Mouse (Mus musculus): ENCODE measurements around the gene Psmc3. TPM values are rescaled to one million over a fixed set of nuclear protein-coding genes. Genes with fewer than 3 reads are reported as not detected.
A peak's percentile ranks its signal among the peaks of the same experiment; 100 is the strongest.
"Not testable (repeated sequence)": the region's sequence is repeated elsewhere in the genome, so short reads cannot be mapped to it uniquely, and the experiment has no call there.

Gene Psmc3
- polyA plus RNA-seq (2016; fragmentation: Nextera tagmentation; extraction: Ambion mirVana), result 274 and 282 TPM in 2 replicates

DNA sequence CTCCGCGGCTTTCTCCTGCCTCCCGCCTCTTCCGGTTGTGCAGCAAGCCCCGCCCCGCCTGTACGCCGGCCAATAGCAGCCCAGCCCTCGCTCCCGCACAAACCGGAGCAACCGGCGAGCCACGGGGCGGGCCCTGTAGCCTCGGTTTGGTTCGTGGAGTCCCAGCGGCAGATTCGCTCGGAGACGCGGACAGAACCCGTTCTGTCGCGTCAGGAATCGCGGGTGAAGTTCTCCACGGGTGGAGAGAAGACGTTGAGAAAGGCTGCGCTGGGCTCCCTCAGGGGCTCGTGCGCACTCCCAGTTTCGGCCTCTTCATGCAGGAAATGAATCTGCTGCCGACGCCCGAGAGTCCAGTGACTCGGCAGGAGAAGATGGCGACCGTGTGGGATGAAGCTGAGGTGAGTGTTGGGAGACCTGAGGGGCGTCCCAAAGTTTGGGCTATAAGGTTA, at the start of gene Psmc3:
TSS of gene Psmc3 (plus strand) at position 76 of the 449 bp plus-strand sequence.
- H3K4me2 ChIP-seq (replicated peaks), result peak within 1 kb of the TSS; percentile 95
- peak within 1 kb of the TSS; percentile 78 for H3K9ac ChIP-seq
- H3K36me3 ChIP-seq, result peaks cover 36% of the 10 kb centered on the region
- WGBS, result under 1% methylated on average over 40 of the region's 40 CpGs
- peaks cover 13% of the 10 kb centered on the region for H3K4me1 ChIP-seq
- peak; percentile 99 for ATAC-seq (ENCODE audit: low FRiP score)
- H3K27ac ChIP-seq, result peak within 1 kb of the TSS; percentile 86
- H3K27me3 ChIP-seq, result no peaks in the 10 kb centered on the region
- no peaks in the 10 kb centered on the region for H3K9me3 ChIP-seq (replicated peaks)
- H3K4me3 ChIP-seq, result peak within 1 kb of the TSS; percentile 83

DNA sequence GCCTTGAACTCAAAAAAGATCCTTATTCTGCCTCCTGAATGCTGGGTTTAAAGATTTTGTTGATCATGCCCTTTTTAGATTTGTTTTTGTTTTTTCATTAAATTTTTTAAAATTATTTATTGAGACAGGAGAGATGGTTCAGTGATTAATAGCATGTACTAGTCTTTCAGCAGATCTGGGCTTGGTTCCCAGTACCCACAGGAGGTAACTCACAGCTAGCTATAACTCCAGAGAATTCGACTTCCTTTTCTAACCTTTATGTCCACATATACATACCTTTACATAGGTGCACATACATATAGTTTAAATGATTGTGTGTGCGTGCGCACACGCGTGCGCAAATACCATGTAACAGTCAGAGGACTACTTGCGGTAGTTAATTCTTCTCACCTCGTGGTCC, 45.3 kb upstream of the Psmc3 start:
- Histone ChIP-seq H3K9ac (no peak overlapping the region), H3K36me3 (peaks cover 82% of the 10 kb centered on the region)
- WGBS, result 97% methylated on average over 8 of the region's 8 CpGs

DNA sequence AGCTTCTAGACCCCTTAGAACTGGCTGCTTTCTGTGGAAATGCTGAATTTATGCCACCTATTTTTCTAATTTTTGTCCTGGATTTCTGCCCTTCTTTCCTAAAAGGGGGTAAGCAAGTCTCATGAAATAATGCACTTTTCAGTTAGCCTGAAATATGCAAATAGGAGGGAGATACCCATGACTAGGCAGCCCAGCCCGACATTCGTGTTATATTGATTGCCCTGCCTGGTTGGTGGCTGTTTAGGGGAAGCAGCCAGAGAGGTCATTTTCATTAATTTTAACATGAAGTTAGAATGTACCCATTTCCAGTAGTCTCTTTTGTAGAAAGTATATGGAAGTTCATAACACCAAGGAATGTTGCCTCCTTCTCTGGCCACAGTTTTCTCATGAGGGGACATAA, 39.9 kb upstream of the Psmc3 start:
- Histone ChIP-seq H3K4me3 (no peak overlapping the region), H3K9ac (no peak overlapping the region), H3K4me1 (no peaks in the 10 kb centered on the region), H3K9me3 (replicated peaks) (no peaks in the 10 kb centered on the region), H3K36me3 (peaks cover 75% of the 10 kb centered on the region), H3K4me2 (replicated peaks) (no peak overlapping the region), H3K27ac (no peak overlapping the region), H3K27me3 (no peaks in the 10 kb centered on the region)
- 91% methylated on average over 2 of the region's 2 CpGs for WGBS
- ATAC-seq (ENCODE audit: low FRiP score), result no peak

More for the DNA sequence above, 45.3 kb upstream of the Psmc3 start:
- Histone ChIP-seq H3K9me3 (replicated peaks) (no peaks in the 10 kb centered on the region), H3K27ac (no peak overlapping the region), H3K4me1 (no peaks in the 10 kb centered on the region), H3K4me3 (no peak overlapping the region), H3K4me2 (replicated peaks) (no peak overlapping the region), H3K27me3 (no peaks in the 10 kb centered on the region)
- ATAC-seq (ENCODE audit: low FRiP score), result no peak

DNA sequence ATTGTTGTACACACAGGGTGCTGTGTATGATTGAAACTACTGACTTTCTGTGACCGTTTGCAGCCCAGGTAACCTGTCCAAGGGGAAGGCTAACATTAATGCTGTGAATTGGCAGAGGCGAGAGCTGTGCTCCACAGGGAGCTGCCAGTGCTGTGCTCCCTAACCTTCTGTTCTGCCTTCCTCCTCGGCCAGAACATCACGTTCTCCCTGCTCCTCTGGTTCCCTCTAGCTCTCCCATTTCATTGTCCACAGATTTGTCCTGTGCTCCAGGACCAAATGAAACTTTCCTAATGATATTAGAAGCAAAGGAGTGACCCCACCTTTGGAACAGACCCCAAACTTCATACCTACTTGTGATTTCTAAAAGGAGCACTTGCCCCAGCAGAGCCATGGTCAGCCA, 38.4 kb upstream of the Psmc3 start:
- no peak for ATAC-seq (ENCODE audit: low FRiP score)
- Histone ChIP-seq H3K36me3 (peaks cover 67% of the 10 kb centered on the region), H3K27ac (no peak overlapping the region), H3K4me3 (no peak overlapping the region), H3K4me2 (replicated peaks) (no peak overlapping the region), H3K27me3 (no peaks in the 10 kb centered on the region), H3K9me3 (replicated peaks) (no peaks in the 10 kb centered on the region), H3K9ac (no peak overlapping the region), H3K4me1 (no peaks in the 10 kb centered on the region)
- WGBS, result 87% methylated on average over 4 of the region's 4 CpGs

DNA sequence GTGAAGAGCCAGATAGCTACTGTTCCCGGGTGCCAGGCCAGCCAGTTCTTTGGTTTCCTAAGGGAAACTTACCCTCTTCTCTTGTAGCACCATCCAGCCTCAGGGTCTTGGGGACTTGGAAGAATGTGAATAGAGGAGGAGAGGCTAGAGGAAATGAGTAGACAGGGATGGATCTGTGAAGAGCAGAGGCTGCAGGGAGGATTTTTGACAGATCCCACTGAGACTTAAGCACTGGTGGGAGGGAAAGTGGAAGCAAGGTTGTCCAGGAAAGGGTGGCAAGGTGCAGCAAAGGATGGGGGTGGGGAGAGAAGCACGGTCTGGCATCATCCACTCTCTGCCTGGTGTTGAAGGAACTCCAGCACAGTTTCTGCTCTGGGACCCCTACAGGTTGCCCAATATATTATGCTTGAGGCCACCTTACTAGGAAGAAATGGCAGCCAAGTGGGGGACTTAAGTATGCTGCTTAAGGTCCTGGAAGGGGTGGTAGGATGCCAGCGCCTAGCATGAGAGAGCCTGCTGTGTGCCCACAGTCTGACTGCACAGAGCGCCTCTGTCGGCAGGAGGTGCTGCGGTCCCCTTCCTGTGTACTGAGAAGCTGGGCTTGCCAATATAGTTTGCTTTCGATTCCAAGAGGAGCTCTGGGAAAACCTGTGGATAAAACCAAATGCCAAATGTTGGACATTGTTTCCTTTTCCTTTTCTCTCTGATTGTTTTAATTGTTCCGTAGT, 35.6 kb upstream of the Psmc3 start:
- H3K27me3 ChIP-seq, result no peaks in the 10 kb centered on the region
- no peaks in the 10 kb centered on the region for H3K4me1 ChIP-seq
- H3K36me3 ChIP-seq, result peaks cover 46% of the 10 kb centered on the region
- no peak overlapping the region for H3K4me3 ChIP-seq
- no peak overlapping the region for H3K9ac ChIP-seq
- H3K27ac ChIP-seq, result no peak overlapping the region
- ATAC-seq (ENCODE audit: low FRiP score), result no peak
- WGBS, result 85% methylated on average over 8 of the region's 8 CpGs
- H3K9me3 ChIP-seq (replicated peaks), result no peaks in the 10 kb centered on the region
- H3K4me2 ChIP-seq (replicated peaks), result no peak overlapping the region

DNA sequence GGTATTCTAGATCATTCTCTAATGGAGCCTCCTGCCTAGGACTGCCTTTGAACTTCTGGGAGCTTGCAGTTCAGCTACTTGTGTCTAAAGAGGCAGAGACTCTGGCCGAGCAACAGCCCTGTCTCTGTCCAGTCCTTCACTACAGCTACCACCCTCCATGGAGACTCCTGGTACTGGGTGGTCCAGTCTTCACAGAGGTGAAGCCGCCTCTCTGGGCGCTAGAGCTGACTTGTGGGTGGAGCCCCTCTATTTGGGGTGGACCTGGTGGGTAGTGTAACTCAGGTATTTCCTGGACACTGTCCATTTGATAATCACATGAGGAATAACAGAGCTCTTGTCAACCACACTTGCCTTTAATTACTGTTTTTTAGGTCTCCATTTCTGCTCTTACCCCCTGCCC, 33.9 kb upstream of the Psmc3 start:
- no peak for ATAC-seq (ENCODE audit: low FRiP score)
- Histone ChIP-seq H3K9me3 (replicated peaks) (no peaks in the 10 kb centered on the region), H3K9ac (no peak overlapping the region), H3K4me1 (no peaks in the 10 kb centered on the region), H3K4me2 (replicated peaks) (no peak overlapping the region), H3K27ac (no peak overlapping the region), H3K4me3 (no peak overlapping the region), H3K36me3 (peaks cover 29% of the 10 kb centered on the region), H3K27me3 (no peaks in the 10 kb centered on the region)
- 95% methylated on average over 3 of the region's 3 CpGs for WGBS

DNA sequence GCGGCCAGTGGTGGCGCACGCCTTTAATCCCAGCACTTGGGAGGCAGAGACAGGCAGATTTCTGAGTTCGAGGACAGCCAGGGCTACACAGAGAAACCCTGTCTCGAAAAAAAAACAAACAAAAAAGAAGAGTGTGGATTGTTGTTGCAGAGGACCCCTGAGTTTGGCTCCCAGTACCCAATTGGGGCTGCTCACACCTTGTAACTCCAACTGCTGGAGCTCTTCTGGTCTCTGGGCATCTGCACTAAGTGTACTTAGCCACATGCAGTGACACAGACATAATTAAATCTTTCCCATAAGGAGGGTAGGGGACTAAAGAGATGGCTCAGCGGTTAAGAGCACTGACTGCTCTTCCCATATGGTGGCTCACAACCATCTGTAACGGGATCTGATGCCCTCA, 31.5 kb upstream of the Psmc3 start:
- H3K9me3 ChIP-seq (replicated peaks); H3K4me3 ChIP-seq; ATAC-seq (ENCODE audit: low FRiP score); H3K27ac ChIP-seq; H3K9ac ChIP-seq; H3K4me2 ChIP-seq (replicated peaks); H3K4me1 ChIP-seq; H3K27me3 ChIP-seq: not testable (repeated sequence)
- WGBS, result 96% methylated on average over 7 of the region's 7 CpGs
- peaks cover 14% of the 10 kb centered on the region for H3K36me3 ChIP-seq

DNA sequence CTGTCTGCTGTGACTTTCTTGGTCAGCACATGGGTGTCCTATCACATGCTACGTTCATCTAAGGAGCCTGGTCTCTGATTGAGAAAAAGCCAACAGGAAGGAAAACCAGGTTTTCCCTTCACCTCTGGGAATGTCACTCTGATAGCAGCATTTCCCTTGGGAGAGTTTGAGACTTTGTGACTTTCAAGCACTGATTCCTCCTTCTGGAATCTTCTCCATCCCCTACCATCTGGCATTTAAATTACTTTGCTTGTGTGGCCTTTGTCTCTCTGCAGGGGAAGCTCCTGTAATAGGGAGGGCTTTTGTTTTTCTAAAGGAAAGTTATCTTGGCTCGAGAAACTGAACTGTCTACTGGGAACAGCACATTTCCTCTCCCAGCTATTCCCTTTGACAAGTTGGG, 30.7 kb upstream of the Psmc3 start:
- H3K9ac ChIP-seq, result no peak overlapping the region
- 56% methylated on average over 2 of the region's 2 CpGs for whole genome bisulfite sequencing
- peaks cover 11% of the 10 kb centered on the region for H3K36me3 ChIP-seq
- no peak overlapping the region for H3K4me2 ChIP-seq (replicated peaks)
- no peak overlapping the region for H3K4me3 ChIP-seq
- no peaks in the 10 kb centered on the region for H3K4me1 ChIP-seq
- no peaks in the 10 kb centered on the region for H3K9me3 ChIP-seq (replicated peaks)
- no peak overlapping the region for H3K27ac ChIP-seq
- no peak for ATAC-seq (ENCODE audit: low FRiP score)
- no peaks in the 10 kb centered on the region for H3K27me3 ChIP-seq

DNA sequence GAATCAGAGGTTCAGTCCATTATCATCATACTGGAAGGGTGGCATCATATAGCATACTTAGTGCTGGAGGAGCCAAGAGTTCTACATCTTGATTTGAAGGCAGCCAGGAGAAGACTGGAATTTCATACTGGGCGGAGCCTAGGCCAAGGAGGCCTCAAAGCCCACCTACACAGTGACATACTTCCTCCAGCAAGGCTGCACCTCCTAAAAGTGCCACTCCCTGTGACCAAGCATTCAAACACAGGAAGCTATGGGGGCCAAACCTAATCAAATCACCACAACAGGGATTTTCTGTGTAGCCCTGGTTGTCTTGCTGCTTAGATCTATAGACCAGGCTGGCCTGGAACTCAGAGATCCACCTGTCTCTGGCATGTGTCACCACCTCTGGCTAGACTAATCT, 29.9 kb upstream of the Psmc3 start:
- WGBS, result 88% methylated on average over 1 of the region's 1 CpGs
- Histone ChIP-seq H3K27me3 (no peaks in the 10 kb centered on the region), H3K9me3 (replicated peaks) (no peaks in the 10 kb centered on the region), H3K4me2 (replicated peaks) (no peak overlapping the region), H3K9ac (no peak overlapping the region), H3K27ac (no peak overlapping the region), H3K36me3 (peaks cover 7% of the 10 kb centered on the region), H3K4me3 (no peak overlapping the region), H3K4me1 (no peaks in the 10 kb centered on the region)
- no peak for ATAC-seq (ENCODE audit: low FRiP score)

DNA sequence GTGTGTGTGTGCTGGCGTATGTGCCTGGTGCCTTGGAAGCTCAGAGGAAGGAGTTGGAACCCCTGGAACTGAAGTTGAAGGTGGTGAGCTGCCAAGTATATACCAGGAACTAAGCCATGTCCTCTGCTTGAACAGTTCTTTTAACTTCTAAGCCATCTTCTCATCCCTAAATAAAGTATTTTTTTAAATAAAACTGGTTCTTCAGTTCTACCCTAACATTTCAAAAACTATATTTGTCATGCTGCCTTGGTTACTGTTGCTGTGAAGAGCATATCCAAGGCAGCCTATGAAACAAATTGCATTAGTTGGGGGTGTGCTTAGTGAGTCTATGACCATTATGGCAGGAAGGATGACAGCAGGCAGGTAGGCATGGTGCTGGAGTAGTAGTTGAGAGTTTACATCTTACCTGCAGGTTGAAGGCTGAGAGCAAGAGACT, 28.7 kb upstream of the Psmc3 start:
- 89% methylated on average over 1 of the region's 1 CpGs for WGBS
- no peak for ATAC-seq (ENCODE audit: low FRiP score)

DNA sequence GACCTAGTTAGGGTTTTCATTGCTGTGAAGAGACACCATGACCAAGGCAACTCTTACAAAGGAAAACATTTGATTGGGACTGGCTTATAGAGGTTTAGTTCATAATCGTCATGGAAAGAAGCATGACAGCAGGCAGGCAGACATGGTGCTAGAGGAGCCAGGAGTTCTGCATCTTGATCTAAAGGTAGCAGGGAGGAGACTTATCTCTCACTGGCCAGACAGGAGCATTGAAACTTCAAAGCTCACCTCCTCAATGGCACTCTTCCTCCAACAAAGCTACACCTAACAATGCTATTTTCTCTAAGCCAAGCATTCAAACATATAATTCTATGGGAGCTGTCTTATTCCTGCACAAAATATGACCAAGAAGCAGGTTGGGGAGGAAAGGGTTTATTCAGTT, 27.3 kb upstream of the Psmc3 start:
- WGBS, result 97% methylated on average over 1 of the region's 1 CpGs
- Histone ChIP-seq H3K9ac (no peak overlapping the region), H3K4me1 (no peaks in the 10 kb centered on the region), H3K36me3 (no peaks in the 10 kb centered on the region), H3K9me3 (replicated peaks) (no peaks in the 10 kb centered on the region), H3K27ac (no peak overlapping the region), H3K27me3 (no peaks in the 10 kb centered on the region), H3K4me2 (replicated peaks) (no peak overlapping the region), H3K4me3 (no peak overlapping the region)
- no peak for ATAC-seq (ENCODE audit: low FRiP score)

More for the DNA sequence above, 28.7 kb upstream of the Psmc3 start:
- Histone ChIP-seq H3K4me2 (replicated peaks) (no peak overlapping the region), H3K9me3 (replicated peaks) (no peaks in the 10 kb centered on the region), H3K27me3 (no peaks in the 10 kb centered on the region), H3K9ac (no peak overlapping the region), H3K36me3 (peaks cover under 1% of the 10 kb centered on the region), H3K4me1 (no peaks in the 10 kb centered on the region), H3K4me3 (no peak overlapping the region), H3K27ac (no peak overlapping the region)

DNA sequence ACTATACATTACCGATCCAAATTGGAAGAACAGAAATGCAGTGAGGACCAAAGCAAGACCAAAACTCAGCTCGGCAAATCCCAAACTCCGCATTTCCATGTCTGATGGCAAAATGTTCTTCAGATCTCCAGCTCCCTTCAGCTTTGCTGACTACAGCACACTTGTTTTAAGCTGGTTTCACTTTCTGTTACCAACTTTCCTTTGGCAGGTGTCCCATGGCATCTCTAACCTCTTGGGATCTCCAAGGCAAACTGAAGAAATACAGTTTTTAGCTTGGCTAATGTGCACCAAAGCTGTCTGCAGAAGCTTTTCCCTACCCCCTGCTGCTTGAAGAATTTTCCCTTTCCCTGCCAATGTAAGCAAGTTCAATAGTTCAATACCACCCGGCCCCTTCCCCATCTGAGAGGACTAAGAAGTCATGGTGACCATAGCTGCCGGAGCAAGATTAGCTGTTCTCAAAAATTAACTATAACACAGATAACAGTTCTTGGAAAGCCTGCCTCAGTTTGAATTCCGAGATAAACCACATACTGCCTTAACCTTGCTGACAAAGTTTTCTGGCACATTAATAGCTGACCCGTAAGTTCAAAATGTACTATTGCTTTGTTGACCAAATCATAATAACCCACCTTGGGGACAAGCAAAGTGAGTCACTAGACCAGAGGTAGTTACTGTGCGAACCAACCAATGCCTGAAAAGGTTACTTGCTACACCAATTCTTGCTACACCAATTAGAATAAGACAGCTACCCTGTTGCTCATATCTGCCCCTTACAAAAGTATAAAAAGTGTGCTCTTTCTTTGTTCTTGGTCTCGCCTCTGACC, 26.2 kb upstream of the Psmc3 start:
- Histone ChIP-seq H3K9me3 (replicated peaks) (no peaks in the 10 kb centered on the region), H3K4me3 (no peak overlapping the region), H3K4me1 (no peaks in the 10 kb centered on the region), H3K27me3 (no peaks in the 10 kb centered on the region), H3K36me3 (no peaks in the 10 kb centered on the region), H3K27ac (no peak overlapping the region), H3K9ac (no peak overlapping the region), H3K4me2 (replicated peaks) (no peak overlapping the region)
- ATAC-seq (ENCODE audit: low FRiP score), result no peak
- WGBS, result 75% methylated on average over 9 of the region's 9 CpGs

Measured in hindbrain, embryonic 12.5 days (tissue).